In genomic region chr3:31161336-31161735, GRCm38 (mm10) we compare ENCODE assay signal across 21 mouse cellular contexts.
"Had no signal": no experiment of that assay in that cellular context is flagged by ENCODE, and none has a peak within 500 bp of the region (broad histone marks: within the 10 kb centered on the region; RNA-seq: fewer than 3 reads in every experiment).

No protein-coding gene starts in this region.

- H3K27ac ChIP-seq: kidney, embryonic 15.5 days; left cerebral cortex, adult 2 months; limb, embryonic 12.5 days; limb, embryonic 15.5 days; liver, embryonic 12.5 days; liver, embryonic 15.5 days; lung, embryonic 15.5 days; stomach, embryonic 15.5 days had no signal

- H3K9ac ChIP-seq: kidney, embryonic 15.5 days; limb, embryonic 12.5 days; limb, embryonic 15.5 days; liver, embryonic 12.5 days; liver, embryonic 15.5 days; lung, embryonic 15.5 days; stomach, embryonic 15.5 days had no signal

- H3K4me1 ChIP-seq: liver, embryonic 12.5 days; liver, embryonic 15.5 days; lung, embryonic 15.5 days; megakaryocyte, embryonic 14.5 days; stomach, embryonic 15.5 days had no signal

- H3K4me3 ChIP-seq: kidney, embryonic 15.5 days; left cerebral cortex, adult 2 months; limb, embryonic 12.5 days; limb, embryonic 15.5 days; liver, embryonic 12.5 days; liver, embryonic 15.5 days; lung, embryonic 15.5 days; megakaryocyte, embryonic 14.5 days; midbrain, embryonic 10.5 days; stomach, embryonic 15.5 days had no signal

- H3K4me2 ChIP-seq: kidney, embryonic 15.5 days; limb, embryonic 12.5 days; limb, embryonic 15.5 days; liver, embryonic 12.5 days; liver, embryonic 15.5 days; lung, embryonic 15.5 days; stomach, embryonic 15.5 days had no signal

- H3K36me3 ChIP-seq: kidney, embryonic 15.5 days; limb, embryonic 12.5 days; limb, embryonic 15.5 days; liver, embryonic 12.5 days; liver, embryonic 15.5 days; lung, embryonic 15.5 days; midbrain, embryonic 10.5 days; stomach, embryonic 15.5 days had no signal

- ATAC-seq: liver, embryonic 12.5 days had no signal

- DNase-seq: kidney, adult 8-10 months; kidney, postnatal 10 days; kidney, postnatal 36 days; layer of hippocampus, postnatal 36 days; lung, adult 18-20 months; lung, postnatal 10 days; lung, postnatal 36 days; midbrain, embryonic 14.5 days; right cerebral cortex, postnatal 25 days; spleen, adult 18-20 months; thymus, postnatal 36 days had no signal

- H3K27me3 ChIP-seq: kidney, embryonic 15.5 days; limb, embryonic 12.5 days; limb, embryonic 15.5 days; liver, embryonic 12.5 days; liver, embryonic 15.5 days; lung, embryonic 15.5 days; megakaryocyte, embryonic 14.5 days; stomach, embryonic 15.5 days had no signal

- H3K9me3 ChIP-seq: kidney, embryonic 15.5 days; limb, embryonic 12.5 days; limb, embryonic 15.5 days; liver, embryonic 12.5 days; liver, embryonic 15.5 days; lung, embryonic 15.5 days; midbrain, embryonic 10.5 days; stomach, embryonic 15.5 days had no signal
